In genomic region chr1:43811764-43812163, GRCm38 (mm10) we compare ENCODE assay signal across 28 mouse cellular contexts. TPM values are rescaled to one million over a fixed set of nuclear protein-coding genes. Genes with fewer than 3 reads are reported as not detected.
DNase-seq lines count a peak whose midpoint lies in the region; ATAC-seq lines count a peak whose summit lies in the region.
"Had no signal": no experiment of that assay in that cellular context is flagged by ENCODE, and none has a peak within 500 bp of the region (broad histone marks: within the 10 kb centered on the region; RNA-seq: fewer than 3 reads in every experiment).

No protein-coding gene starts in this region.

- H3K4me1 ChIP-seq in liver, embryonic 12.5 days, result peaks cover 37% of the 10 kb centered on the region
- no peaks in the 10 kb centered on the region for H3K4me1 ChIP-seq in hindbrain, embryonic 16.5 days (ENCODE audit: control insufficient read depth, insufficient read depth, low read depth, low read length)
- H3K4me1 ChIP-seq: forebrain, embryonic 13.5 days; hindbrain, embryonic 15.5 days; midbrain, embryonic 10.5 days; midbrain, embryonic 15.5 days; neural tube, embryonic 12.5 days had no signal

- peaks cover 24% of the 10 kb centered on the region for H3K79me2 ChIP-seq in macrophage (ENCODE audit: inconsistent target)

- peak; percentile 26 for DNase-seq in lung, postnatal 36 days
- no peak for DNase-seq in lung, postnatal 25 days (ENCODE audit: low spot score)
- DNase-seq in splenic B cell, adult 2 months (ENCODE audit: low read depth, low spot score), result peak; percentile 13
- DNase-seq in adrenal gland, postnatal 36 days, result no peak
- DNase-seq in embryo, embryonic 10.5 days (ENCODE audit: low spot score), result no peak
- DNase-seq: adrenal gland, postnatal 14 days; cerebellum, adult 18-20 months; cerebellum, postnatal 14 days; gastrocnemius, postnatal 10 days; heart, adult 18-20 months; kidney, adult 2 months; kidney, postnatal 36 days; left cerebral cortex, postnatal 4 days; lung, adult 2 months; lung, postnatal 4 days; right cerebral cortex, postnatal 4 days; thymus, postnatal 14 days had no signal

- H3K36me3 ChIP-seq in liver, embryonic 12.5 days, result peaks cover 9% of the 10 kb centered on the region; the same call in 1 of the 2 replicates
- H3K36me3 ChIP-seq in macrophage (ENCODE audit: inconsistent target), result no peaks in the 10 kb centered on the region
- no peaks in the 10 kb centered on the region for H3K36me3 ChIP-seq in splenic B cell, adult 2 months (ENCODE audit: control insufficient read depth, insufficient read depth, low read length, poor library complexity, severe bottlenecking)
- H3K36me3 ChIP-seq in hindbrain, embryonic 16.5 days (ENCODE audit: control insufficient read depth, insufficient read depth, low read length), result no peaks in the 10 kb centered on the region
- H3K36me3 ChIP-seq: hindbrain, embryonic 15.5 days; midbrain, embryonic 15.5 days had no signal

- no peak overlapping the region for H3K9ac ChIP-seq in liver, embryonic 12.5 days
- H3K9ac ChIP-seq in hindbrain, embryonic 16.5 days (ENCODE audit: low read depth, low read length), result no peak overlapping the region
- H3K9ac ChIP-seq: forebrain, embryonic 13.5 days; hindbrain, embryonic 15.5 days; midbrain, embryonic 15.5 days; neural tube, embryonic 12.5 days had no signal

- WGBS in liver, embryonic 12.5 days (ENCODE audit: insufficient replicate concordance), result 86% methylated on average over 1 of the region's 1 CpGs
- 93% methylated on average over 1 of the region's 1 CpGs for WGBS in macrophage (ENCODE audit: missing documents)
- WGBS in hindbrain, embryonic 16.5 days, result 97% methylated on average over 1 of the region's 1 CpGs

- H3K27ac ChIP-seq in liver, embryonic 12.5 days, result no peak overlapping the region
- 0 out of 2 replicates have a peak overlapping the region, but pooled peaks have one; percentile 4 for H3K27ac ChIP-seq in macrophage
- no peak overlapping the region for H3K27ac ChIP-seq in hindbrain, embryonic 16.5 days (ENCODE audit: low read depth, low read length)
- H3K27ac ChIP-seq: forebrain, embryonic 13.5 days; hindbrain, embryonic 15.5 days; layer of hippocampus, adult 2 months; midbrain, embryonic 10.5 days; midbrain, embryonic 15.5 days; neural tube, embryonic 12.5 days had no signal

- H3K9me3 ChIP-seq in liver, embryonic 12.5 days (replicated peaks), result no peaks in the 10 kb centered on the region
- H3K9me3 ChIP-seq in hindbrain, embryonic 16.5 days (ENCODE audit: control insufficient read depth, low read length), result no peaks in the 10 kb centered on the region
- H3K9me3 ChIP-seq: forebrain, embryonic 13.5 days; hindbrain, embryonic 15.5 days; midbrain, embryonic 15.5 days; neural tube, embryonic 12.5 days had no signal

- H3K4me3 ChIP-seq in liver, embryonic 12.5 days, result no peak overlapping the region
- no peak overlapping the region for H3K4me3 ChIP-seq in macrophage (ENCODE audit: inconsistent target)
- H3K4me3 ChIP-seq in hindbrain, embryonic 16.5 days (ENCODE audit: low read length), result no peak overlapping the region
- H3K4me3 ChIP-seq: forebrain, embryonic 13.5 days; hindbrain, embryonic 15.5 days; layer of hippocampus, adult 2 months; midbrain, embryonic 10.5 days; midbrain, embryonic 15.5 days; myocyte; neural tube, embryonic 12.5 days had no signal

- no peaks in the 10 kb centered on the region for H3K27me3 ChIP-seq in liver, embryonic 12.5 days (replicated peaks)
- no peaks in the 10 kb centered on the region; the same call in 1 of the 2 replicates for H3K27me3 ChIP-seq in splenic B cell, adult 2 months (ENCODE audit: control insufficient read depth, insufficient read depth, low read length, poor library complexity, severe bottlenecking)
- no peaks in the 10 kb centered on the region for H3K27me3 ChIP-seq in hindbrain, embryonic 16.5 days (replicated peaks; ENCODE audit: control insufficient read depth, insufficient read depth, low read length)
- H3K27me3 ChIP-seq: forebrain, embryonic 13.5 days; hindbrain, embryonic 15.5 days; midbrain, embryonic 15.5 days; neural tube, embryonic 12.5 days had no signal

- 0 out of 2 replicates have a peak overlapping the region, but pooled peaks have one; percentile 17 for H3K4me2 ChIP-seq in liver, embryonic 12.5 days
- no peak overlapping the region for H3K4me2 ChIP-seq in hindbrain, embryonic 16.5 days (ENCODE audit: low read length)
- H3K4me2 ChIP-seq: forebrain, embryonic 13.5 days; heart, embryonic 11.5 days; hindbrain, embryonic 15.5 days; midbrain, embryonic 15.5 days; neural tube, embryonic 12.5 days had no signal

- no peak for ATAC-seq in liver, embryonic 12.5 days
- ATAC-seq in hindbrain, embryonic 16.5 days, result no peak
- ATAC-seq: forebrain, embryonic 13.5 days; midbrain, embryonic 15.5 days had no signal

RNA-seq across cellular contexts. Expression of gene Uxs1, which starts 15.8 kb away (rescaled TPM):
- polyA plus RNA-seq in liver, embryonic 12.5 days (2016; fragmentation: Nextera tagmentation; extraction: Ambion mirVana), result 11.1 and 13.8 TPM in 2 replicates
- 10 to 100 TPM in 21 of 26 experiments, 1 to 10 TPM in 5; 4.5 to 28.8 (median 15.9) TPM for total RNA-seq in macrophage (2018; cell fraction: chromatin; rRNA removed)
- 10 to 100 TPM; 19.3 to 31.4 (median 25.0) TPM for total RNA-seq in macrophage (2018; cell fraction: cytosol; rRNA removed)
- 10 to 100 TPM in 25 of 26 experiments, 1 to 10 TPM in 1; 8.9 to 38.7 (median 23.2) TPM for total RNA-seq in macrophage (2018; cell fraction: nucleus; rRNA removed)
- 23.6 to 48.9 TPM (median 37.7 TPM) in 3 replicates for polyA plus RNA-seq in macrophage (2018)
- total RNA-seq in adrenal gland, postnatal 36 days (2021), result 10 to 100 TPM; 57.0 to 58.8 TPM
- 18.0 and 19.4 TPM in 2 replicates for polyA plus RNA-seq in hindbrain, embryonic 16.5 days (2015; fragmentation: Nextera tagmentation; extraction: Ambion mirVana)

Comparison
In these comparisons a context has a peak if more than half of its experiments do, and no peak if none do; other contexts are left out.
1. DNase-seq: peak in lung, postnatal 36 days (single experiment) and splenic B cell, adult 2 months (single experiment); none in lung, postnatal 25 days (single experiment), adrenal gland, postnatal 36 days (0 of 2) and embryo, embryonic 10.5 days (single experiment).